ENCODE assay signal across 8 mouse cellular contexts in genomic region chrX:101954492-101954851, GRCm38 (mm10).
A peak's percentile ranks its signal among the peaks of the same experiment; 100 is the strongest.
DNase-seq lines count a peak whose midpoint lies in the region; ATAC-seq and TF ChIP-seq lines count a peak whose summit lies in the region.

No protein-coding gene starts in this region.

- H3K4me3 ChIP-seq in heart, embryonic 13.5 days: no peak overlapping the region
- peak overlapping the region; percentile 84 for H3K4me3 ChIP-seq in megakaryocyte, embryonic 14.5 days (replicated peaks)
- H3K4me3 ChIP-seq in intestine, postnatal 0 days (ENCODE audit: low read depth, low read length): no peak overlapping the region
- no peak overlapping the region for H3K4me3 ChIP-seq in stomach, embryonic 16.5 days (replicated peaks; ENCODE audit: low read length)

- no peak for TF ChIP-seq CTCF in intestine, postnatal 0 days (IDR thresholded peaks at IDR 0.05; ENCODE audit: low read depth)

- H3K4me2 ChIP-seq in heart, embryonic 13.5 days: peak overlapping the region; percentile 68
- H3K4me2 ChIP-seq in intestine, postnatal 0 days (replicated peaks; ENCODE audit: low read depth): peak overlapping the region; percentile 56
- 0 out of 2 replicates have a peak overlapping the region, but pooled peaks have one; percentile 19 for H3K4me2 ChIP-seq in stomach, embryonic 16.5 days (ENCODE audit: low read depth, low read length)

- H3K27me3 ChIP-seq in heart, embryonic 13.5 days (replicated peaks): peaks cover 24% of the 10 kb centered on the region
- peaks cover 64% of the 10 kb centered on the region for H3K27me3 ChIP-seq in megakaryocyte, embryonic 14.5 days (replicated peaks)
- no peaks in the 10 kb centered on the region; the same call in 1 of the 2 replicates for H3K27me3 ChIP-seq in intestine, postnatal 0 days (replicated peaks; ENCODE audit: control insufficient read depth, insufficient read depth, low read length)
- peaks cover 4% of the 10 kb centered on the region; the same call in 1 of the 2 replicates for H3K27me3 ChIP-seq in stomach, embryonic 16.5 days (ENCODE audit: control insufficient read depth, insufficient read depth, low read length)

- H3K4me1 ChIP-seq in heart, embryonic 13.5 days: peaks cover 30% of the 10 kb centered on the region
- peaks cover 5% of the 10 kb centered on the region for H3K4me1 ChIP-seq in megakaryocyte, embryonic 14.5 days
- no peaks in the 10 kb centered on the region for H3K4me1 ChIP-seq in intestine, postnatal 0 days (replicated peaks; ENCODE audit: control insufficient read depth, insufficient read depth, low read length)
- peaks cover 6% of the 10 kb centered on the region; the same call in 1 of the 2 replicates for H3K4me1 ChIP-seq in stomach, embryonic 16.5 days (ENCODE audit: control insufficient read depth, insufficient read depth, low read length)

- DNase-seq in heart, postnatal 4 days: no peak
- no peak for DNase-seq in layer of hippocampus, adult 11-12 months (ENCODE audit: low spot score)

- H3K27ac ChIP-seq in heart, embryonic 13.5 days (replicated peaks): no peak overlapping the region; the same call in 1 of the 2 replicates
- no peak overlapping the region for H3K27ac ChIP-seq in intestine, postnatal 0 days (ENCODE audit: low read depth, low read length)
- H3K27ac ChIP-seq in stomach, embryonic 16.5 days (ENCODE audit: low read length): no peak overlapping the region

- no peaks in the 10 kb centered on the region for H3K36me3 ChIP-seq in heart, embryonic 13.5 days
- H3K36me3 ChIP-seq in megakaryocyte, embryonic 14.5 days (replicated peaks; ENCODE audit: low read length): no peaks in the 10 kb centered on the region
- H3K36me3 ChIP-seq in intestine, postnatal 0 days (ENCODE audit: control insufficient read depth, insufficient read depth): no peaks in the 10 kb centered on the region
- H3K36me3 ChIP-seq in stomach, embryonic 16.5 days (ENCODE audit: control insufficient read depth, insufficient read depth, low read length): no peaks in the 10 kb centered on the region

- no peaks in the 10 kb centered on the region for H3K9me3 ChIP-seq in heart, embryonic 13.5 days
- H3K9me3 ChIP-seq in megakaryocyte, embryonic 14.5 days: no peaks in the 10 kb centered on the region
- H3K9me3 ChIP-seq in intestine, postnatal 0 days (ENCODE audit: control insufficient read depth): no peaks in the 10 kb centered on the region
- H3K9me3 ChIP-seq in stomach, embryonic 16.5 days (replicated peaks; ENCODE audit: control insufficient read depth, low read length): no peaks in the 10 kb centered on the region

- H3K9ac ChIP-seq in heart, embryonic 13.5 days: peak overlapping the region; percentile 63
- H3K9ac ChIP-seq in intestine, postnatal 0 days (ENCODE audit: low read depth, low read length): no peak overlapping the region
- no peak overlapping the region for H3K9ac ChIP-seq in stomach, embryonic 16.5 days (ENCODE audit: low read length)

- 29% methylated on average over 5 of the region's 6 CpGs for WGBS in heart, embryonic 13.5 days
- 47% methylated on average over 6 of the region's 6 CpGs for WGBS in intestine, postnatal 0 days
- WGBS in stomach, embryonic 16.5 days: 40% methylated on average over 6 of the region's 6 CpGs

- no peak for ATAC-seq in heart, embryonic 13.5 days (ENCODE audit: extremely low read depth, insufficient number of reproducible peaks, low FRiP score, low TSS enrichment)
- ATAC-seq in megakaryocyte, adult 5-6 weeks (ENCODE audit: poor library complexity, severe bottlenecking): no peak
- ATAC-seq in intestine, postnatal 0 days: no peak; the same call in 1 of the 2 replicates
- no peak for ATAC-seq in stomach, embryonic 16.5 days (ENCODE audit: insufficient read depth, low FRiP score)
- ATAC-seq in erythroid progenitor cell, adult 5-6 weeks (replicated peaks; ENCODE audit: low FRiP score, poor library complexity, severe bottlenecking): no peak
